Mouse (Mus musculus) urinary bladder, postnatal 10 days (tissue): ENCODE measurements around the gene Hoxa3.

Experiments used
- DNase-seq: peaks from one replicate; pipeline ENCODE4 v3.0.0; 2022; ENCODE audit warnings: low spot score

Hoxa3 gene

DNA sequence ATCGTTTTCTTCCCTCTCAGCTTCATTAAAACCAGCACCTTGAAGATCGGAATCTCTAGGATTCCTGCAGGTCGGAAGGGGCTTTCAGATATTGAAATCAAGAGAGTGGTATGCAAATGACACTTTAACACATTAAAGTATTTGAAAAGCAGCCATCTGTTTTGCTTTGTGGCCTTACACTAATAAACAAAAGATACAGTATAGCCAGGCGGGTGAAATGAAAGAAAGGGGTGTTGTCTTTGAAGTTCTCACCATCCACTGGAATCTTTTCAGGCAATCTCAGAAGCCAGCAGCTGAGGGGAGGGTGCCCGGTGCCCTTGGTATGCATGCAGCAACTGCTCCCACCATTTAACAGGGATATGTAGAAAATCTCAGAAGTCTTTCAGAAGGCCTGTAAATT, 59.1 kb downstream of the Hoxa3 start:
- no peak for DNase-seq

DNA sequence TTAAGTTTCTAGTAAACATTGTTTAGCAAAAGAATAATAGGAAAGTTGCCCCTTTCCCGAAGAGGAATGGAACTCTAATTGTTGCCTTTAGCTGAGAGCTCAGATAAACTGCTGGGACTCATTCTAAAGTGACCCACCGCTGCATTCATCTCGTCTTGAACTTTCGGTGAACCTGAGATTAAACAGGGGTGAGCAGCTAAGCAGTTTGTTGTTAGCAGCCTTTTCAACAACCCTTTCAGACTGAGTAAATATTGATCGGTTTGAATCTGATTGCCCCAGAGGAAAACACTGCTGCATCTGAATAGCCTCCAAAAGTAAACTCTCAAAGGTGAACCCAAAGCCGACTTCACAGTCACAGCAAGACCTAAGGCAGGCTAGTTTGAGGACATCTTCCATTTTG, 59.9 kb downstream of the Hoxa3 start:
- DNase-seq, result no peak

DNA sequence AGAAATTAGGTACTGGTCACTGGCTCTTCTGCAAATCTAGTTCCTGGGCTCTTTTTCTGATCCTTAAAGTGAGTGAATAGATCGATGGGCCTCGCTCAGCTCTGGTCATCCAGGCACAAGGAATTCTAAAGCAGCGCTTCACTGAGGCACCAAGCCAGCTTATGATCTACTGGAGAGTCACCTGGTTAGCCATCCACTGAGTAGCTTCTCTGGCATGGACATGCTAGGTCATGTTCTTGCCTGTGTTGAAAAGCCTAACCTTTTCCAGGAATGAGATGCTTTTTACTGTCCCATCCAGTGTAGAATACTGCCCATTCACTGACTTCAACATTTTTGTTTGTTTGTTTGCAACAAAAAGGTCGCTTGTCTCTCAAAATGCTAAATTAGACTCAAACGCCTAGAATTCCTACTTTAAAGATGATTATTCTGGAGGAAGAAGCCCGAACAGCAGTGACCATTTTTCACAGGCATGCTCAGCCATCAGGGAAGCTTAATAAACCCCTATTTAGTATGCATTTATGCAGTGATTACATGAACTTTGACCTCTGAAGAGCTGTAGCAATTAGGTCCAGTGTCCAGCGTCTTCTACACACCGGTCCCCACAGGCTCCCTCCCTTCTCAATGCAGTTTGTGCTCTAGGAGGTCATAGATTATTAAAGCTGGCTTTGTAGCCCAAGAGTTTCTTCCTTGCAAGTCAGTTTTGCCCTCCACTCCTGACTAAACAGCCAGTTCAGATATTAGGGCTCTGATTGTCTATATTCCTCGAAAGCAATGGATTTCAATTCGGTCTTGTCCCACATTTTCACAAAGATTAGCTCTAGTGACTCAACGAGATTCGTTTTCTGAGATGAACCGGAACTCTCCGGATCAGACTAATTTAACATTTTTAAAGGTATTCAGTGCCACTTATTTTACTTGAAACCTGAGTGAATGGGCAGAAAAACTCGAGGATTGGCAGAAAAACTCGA, 60.6 kb downstream of the Hoxa3 start:
- no peak for DNase-seq

DNA sequence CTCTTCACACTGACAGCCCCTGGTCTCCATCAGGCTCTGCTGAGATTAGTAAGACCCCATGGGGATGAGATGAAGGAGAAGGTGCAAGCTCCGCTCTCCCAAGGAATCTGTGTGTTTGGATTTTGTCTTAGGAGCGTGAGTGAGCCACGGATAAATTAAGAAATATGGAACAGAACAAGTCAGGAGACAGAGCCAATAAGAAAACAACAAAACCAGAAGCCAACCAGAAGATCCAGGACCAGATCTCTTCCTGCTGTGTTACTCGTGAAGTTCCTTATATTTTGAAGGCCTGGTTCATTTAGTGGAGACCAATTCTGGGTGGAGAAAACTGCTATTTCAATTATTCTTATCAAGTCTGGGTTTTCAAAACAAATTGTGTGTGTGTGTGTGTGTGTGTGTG, 61.6 kb downstream of the Hoxa3 start:
- DNase-seq, result no peak

DNA sequence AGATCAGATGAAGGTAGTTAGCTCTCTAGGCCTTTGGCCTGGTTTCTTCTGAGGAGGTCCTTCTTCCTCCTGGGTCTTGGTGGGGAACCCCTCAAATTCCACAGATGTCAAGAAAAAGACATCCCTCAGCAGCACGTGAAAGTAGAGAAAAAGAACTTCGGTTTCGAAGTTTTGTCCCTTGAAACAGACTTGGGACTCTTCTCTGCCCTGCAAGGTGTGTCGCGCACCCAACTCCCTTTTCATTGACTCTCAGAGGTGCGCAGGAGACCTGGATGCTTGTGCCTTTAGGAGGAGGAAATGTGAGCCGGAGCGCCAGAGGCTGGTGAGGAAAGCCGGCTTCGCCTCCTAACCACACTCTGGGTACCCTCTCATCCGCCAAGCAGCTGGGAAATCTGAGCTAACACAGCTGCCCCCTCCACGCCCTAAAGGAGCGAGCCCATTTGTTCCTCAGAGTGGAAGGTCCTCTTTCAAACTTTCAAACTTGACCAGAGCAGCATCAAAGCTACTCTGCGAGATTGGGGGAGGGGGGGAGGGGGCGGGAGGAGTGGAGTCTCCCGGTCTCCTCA, 62.7 kb downstream of the Hoxa3 start:
- no peak for DNase-seq

DNA sequence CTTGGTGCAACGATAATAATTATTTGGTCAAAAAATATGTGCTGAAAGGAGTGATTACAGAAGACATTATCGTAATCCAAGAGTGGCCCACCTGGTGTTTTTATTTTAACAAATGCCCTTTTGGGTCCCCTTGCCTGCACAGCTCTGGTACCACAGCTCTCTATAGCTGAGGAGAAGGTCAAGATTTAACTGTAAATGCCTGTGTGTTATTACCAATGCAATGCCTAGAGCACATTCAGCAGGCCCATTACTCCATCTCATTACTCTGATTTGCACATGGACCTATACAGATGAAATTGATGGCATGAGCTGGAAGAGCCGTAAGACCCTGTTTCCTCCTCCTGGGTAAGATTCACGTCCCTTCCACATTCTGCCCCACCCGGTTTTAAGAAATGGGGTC, 74.0 kb downstream of the Hoxa3 start:
- DNase-seq, result no peak

DNA sequence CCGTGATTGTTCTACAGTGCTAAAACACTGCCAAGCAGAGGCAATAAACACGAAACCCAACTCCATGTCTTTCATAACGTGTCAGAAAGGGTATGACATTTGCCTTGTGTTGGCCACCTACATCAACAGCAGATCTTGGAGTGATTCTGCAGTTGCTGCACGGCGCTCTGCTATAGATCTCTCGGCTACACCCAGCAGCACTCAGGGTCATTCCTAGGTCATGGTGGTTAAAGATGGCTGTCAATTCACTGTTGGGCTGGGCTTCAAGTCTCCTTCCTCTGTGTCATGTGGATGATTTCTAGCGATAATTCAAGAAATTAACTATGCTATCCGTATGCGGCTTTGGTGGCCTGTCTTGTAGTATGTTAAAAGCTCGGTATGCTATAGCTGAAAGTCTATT, 74.6 kb downstream of the Hoxa3 start:
- no peak for DNase-seq

DNA sequence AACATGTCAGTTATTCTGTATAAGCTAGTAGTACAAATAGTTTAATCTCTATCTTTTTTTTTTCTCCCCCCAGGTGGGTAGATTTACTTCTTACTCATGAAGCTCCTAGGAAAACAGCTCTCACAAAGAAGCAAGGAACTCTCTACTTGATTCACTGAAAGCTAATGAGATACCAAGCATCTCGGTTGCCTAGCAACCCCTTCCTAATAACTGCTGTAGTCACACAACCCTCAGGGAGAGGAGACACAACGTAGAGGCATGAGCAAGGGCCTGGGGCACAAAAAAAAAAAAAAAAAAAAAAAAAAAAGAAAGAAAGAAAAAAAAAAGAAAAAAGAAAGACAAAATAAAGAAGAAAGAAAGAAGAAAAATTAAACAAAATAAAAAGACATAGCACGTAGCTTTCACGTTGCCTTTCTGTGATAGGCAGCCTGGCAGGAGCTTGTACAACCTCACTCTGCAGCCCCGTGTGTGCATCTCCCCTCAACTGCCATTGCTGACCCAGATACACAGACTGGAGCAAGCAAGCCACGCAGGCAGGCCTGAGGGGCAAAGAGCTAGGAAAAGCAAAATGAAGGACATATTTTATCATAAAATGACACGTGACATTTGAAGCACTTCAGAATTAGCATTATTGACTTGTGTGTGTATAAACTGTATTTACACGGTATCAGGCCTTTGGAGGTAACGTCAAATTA, 75.1 kb downstream of the Hoxa3 start:
- DNase-seq, result no peak

DNA sequence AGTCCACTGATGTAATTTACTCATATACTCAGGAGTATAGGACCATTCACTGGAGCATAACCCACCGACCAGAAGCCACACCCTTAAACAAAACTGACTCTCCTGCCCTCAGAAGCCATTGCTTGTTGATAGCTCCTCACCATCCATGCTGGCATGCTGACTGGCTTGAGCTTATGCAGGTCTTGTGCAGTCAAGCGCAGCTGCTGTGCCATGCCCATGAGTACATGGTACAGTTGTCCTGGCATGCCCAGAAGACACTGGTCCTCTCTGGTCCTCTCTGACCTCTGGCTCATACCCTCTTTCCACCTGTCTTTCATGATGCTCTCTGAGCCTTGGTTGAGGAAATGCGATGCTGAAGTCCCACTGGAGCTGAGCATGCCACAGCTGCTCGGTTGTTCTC, 89.5 kb downstream of the Hoxa3 start:
- no peak for DNase-seq

DNA sequence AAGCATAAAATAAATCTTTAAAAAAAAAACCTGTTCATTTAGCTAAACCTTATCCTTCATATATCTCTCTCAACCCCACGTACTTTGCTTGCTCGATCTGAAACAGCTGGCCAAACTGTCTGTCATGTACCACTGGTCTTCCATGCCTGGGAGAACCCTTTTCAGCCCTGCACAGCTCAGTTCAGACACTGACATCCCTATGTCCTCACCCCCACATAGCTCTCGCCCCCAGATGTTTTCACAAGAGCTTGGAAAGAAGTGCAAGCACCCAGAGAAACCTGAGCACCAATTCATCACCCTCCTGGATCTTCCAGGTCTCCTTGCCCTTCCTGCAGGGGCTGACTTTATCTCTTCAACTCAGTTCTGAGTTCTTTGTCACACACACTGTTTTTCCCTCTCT, 92.0 kb downstream of the Hoxa3 start:
- no peak for DNase-seq
